Mouse (Mus musculus) monocyte, adult 2 months (primary cell): ENCODE measurements around the gene Radil.

Experiments
- DNase-seq, 2 experiments: peaks; one replicate each; pipeline ENCODE4 v3.0.0; 2022; ENCODE audit warnings: low spot score in 2 of 2, low read depth in 1 of 2

Radil gene

GRCm38 (mm10) chr5:142486654-142487053 lies 64.2 kb downstream of the Radil start:
- DNase-seq = no peak

GRCm38 (mm10) chr5:142483581-142483980 lies 67.3 kb downstream of the Radil start:
- no peak for DNase-seq

GRCm38 (mm10) chr5:142482512-142482911 lies 68.4 kb downstream of the Radil start:
- DNase-seq = no peak

GRCm38 (mm10) chr5:142478829-142479435 lies 72.0 kb downstream of the Radil start:
- DNase-seq = peak in 1 of 2 experiments; percentile 55

GRCm38 (mm10) chr5:142477866-142478615 lies 72.9 kb downstream of the Radil start:
- no peak for DNase-seq

GRCm38 (mm10) chr5:142477346-142477745 lies 73.6 kb downstream of the Radil start:
- no peak for DNase-seq

- DNase-seq = no peak
Measured at GRCm38 (mm10) chr5:142475669-142476068, 75.2 kb downstream of the Radil start.

- DNase-seq = no peak
Measured at GRCm38 (mm10) chr5:142473696-142474095, 77.2 kb downstream of the Radil start.

GRCm38 (mm10) chr5:142469796-142470195 lies 81.1 kb downstream of the Radil start:
- DNase-seq = no peak

- no peak for DNase-seq
Measured at GRCm38 (mm10) chr5:142468375-142468774, 82.5 kb downstream of the Radil start.

GRCm38 (mm10) chr5:142463461-142464454 lies 87.1 kb downstream of the Radil start, which contains the start of gene Ap5z1:
TSS of gene Ap5z1 (plus strand) at chr5:142463944.
- DNase-seq = peak; percentile 87 to 88

GRCm38 (mm10) chr5:142463011-142463410 lies 87.9 kb downstream of the Radil start:
- no peak for DNase-seq

- no peak for DNase-seq
Measured at GRCm38 (mm10) chr5:142462641-142462948, 88.3 kb downstream of the Radil start.

GRCm38 (mm10) chr5:142461942-142462640 lies 88.8 kb downstream of the Radil start:
- no peak for DNase-seq

- DNase-seq = no peak
Measured at GRCm38 (mm10) chr5:142459834-142460233, 91.1 kb downstream of the Radil start.

- peak in 1 of 2 experiments; percentile 51 for DNase-seq
Measured at GRCm38 (mm10) chr5:142458791-142459557, 91.9 kb downstream of the Radil start.

- no peak for DNase-seq
Measured at GRCm38 (mm10) chr5:142457345-142457744, 93.6 kb downstream of the Radil start.

- DNase-seq = no peak
Measured at GRCm38 (mm10) chr5:142456318-142456717, 94.6 kb downstream of the Radil start.

- no peak for DNase-seq
Measured at GRCm38 (mm10) chr5:142453742-142454141, 97.2 kb downstream of the Radil start.

- no peak for DNase-seq
Measured at GRCm38 (mm10) chr5:142451759-142452158, 99.1 kb downstream of the Radil start.
